Mouse (Mus musculus): Measurements from ENCODE around the gene Mmp20. TPM values are rescaled to one million over a fixed set of nuclear protein-coding genes. Genes with fewer than 3 reads are reported as not detected.

Mmp20 gene
- polyA plus RNA-seq, 1 experiment from 2014 or later, result not detected

GRCm38 (mm10) chr9:7604005-7604404, 24.0 kb upstream of the Mmp20 start:
- Histone ChIP-seq H3K4me3 (ENCODE audit: low read depth, low read length) (no peak overlapping the region), H3K36me3 (ENCODE audit: control insufficient read depth, insufficient read depth, low read length) (no peaks in the 10 kb centered on the region), H3K4me2 (replicated peaks; ENCODE audit: low read depth) (no peak overlapping the region), H3K4me1 (replicated peaks; ENCODE audit: control insufficient read depth, insufficient read depth) (no peaks in the 10 kb centered on the region), H3K9me3 (ENCODE audit: control insufficient read depth, low read length) (no peaks in the 10 kb centered on the region), H3K27me3 (ENCODE audit: control insufficient read depth, insufficient read depth, low read length) (no peaks in the 10 kb centered on the region), H3K9ac (ENCODE audit: low read length) (no peak overlapping the region), H3K27ac (replicated peaks) (no peak overlapping the region)
- WGBS, result 54% methylated on average over 6 of the region's 6 CpGs
- ATAC-seq (ENCODE audit: low FRiP score, low TSS enrichment), result no peak
- DNase-seq (ENCODE audit: low spot score), result no peak
- TF ChIP-seq CTCF (IDR thresholded peaks at IDR 0.05; ENCODE audit: low read depth) (no peak), EP300 (optimal IDR thresholded peaks at IDR 0.05) (no peak)

GRCm38 (mm10) chr9:7605638-7606037, 22.4 kb upstream of the Mmp20 start:
- no peak overlapping the region for H3K4me3 ChIP-seq (ENCODE audit: low read depth, low read length)
- H3K27ac ChIP-seq (replicated peaks), result no peak overlapping the region
- no peaks in the 10 kb centered on the region for H3K9me3 ChIP-seq (ENCODE audit: control insufficient read depth, low read length)
- no peak overlapping the region for H3K4me2 ChIP-seq (replicated peaks; ENCODE audit: low read depth)
- DNase-seq (ENCODE audit: low spot score), result no peak
- no peak for ATAC-seq (ENCODE audit: low FRiP score, low TSS enrichment)
- no peaks in the 10 kb centered on the region for H3K27me3 ChIP-seq (ENCODE audit: control insufficient read depth, insufficient read depth, low read length)
- H3K9ac ChIP-seq (ENCODE audit: low read length), result no peak overlapping the region
- 91% methylated on average over 12 of the region's 12 CpGs for WGBS
- TF ChIP-seq EP300 (optimal IDR thresholded peaks at IDR 0.05) (no peak), CTCF (IDR thresholded peaks at IDR 0.05; ENCODE audit: low read depth) (no peak)
- H3K4me1 ChIP-seq (replicated peaks; ENCODE audit: control insufficient read depth, insufficient read depth), result no peaks in the 10 kb centered on the region
- H3K36me3 ChIP-seq (ENCODE audit: control insufficient read depth, insufficient read depth, low read length), result no peaks in the 10 kb centered on the region

GRCm38 (mm10) chr9:7622582-7622981, 5.4 kb upstream of the Mmp20 start:
- H3K9ac ChIP-seq (ENCODE audit: low read length), result no peak overlapping the region
- no peak overlapping the region for H3K4me2 ChIP-seq (replicated peaks; ENCODE audit: low read depth)
- no peaks in the 10 kb centered on the region for H3K9me3 ChIP-seq (ENCODE audit: control insufficient read depth, low read length)
- TF ChIP-seq CTCF (IDR thresholded peaks at IDR 0.05; ENCODE audit: low read depth), result no peak
- no peak for TF ChIP-seq EP300 (optimal IDR thresholded peaks at IDR 0.05)
- WGBS, result 68% methylated on average over 3 of the region's 3 CpGs
- H3K36me3 ChIP-seq (ENCODE audit: control insufficient read depth, insufficient read depth, low read length), result no peaks in the 10 kb centered on the region
- DNase-seq (ENCODE audit: low spot score) (no peak), ATAC-seq (ENCODE audit: low FRiP score, low TSS enrichment) (no peak)
- no peaks in the 10 kb centered on the region for H3K4me1 ChIP-seq (replicated peaks; ENCODE audit: control insufficient read depth, insufficient read depth)
- no peak overlapping the region for H3K4me3 ChIP-seq (ENCODE audit: low read depth, low read length)
- H3K27me3 ChIP-seq (ENCODE audit: control insufficient read depth, insufficient read depth, low read length), result no peaks in the 10 kb centered on the region
- H3K27ac ChIP-seq (replicated peaks), result no peak overlapping the region

GRCm38 (mm10) chr9:7633936-7634335, 5.9 kb downstream of the Mmp20 start:
- Histone ChIP-seq H3K4me2 (replicated peaks; ENCODE audit: low read depth) (no peak overlapping the region), H3K4me1 (replicated peaks; ENCODE audit: control insufficient read depth, insufficient read depth) (no peaks in the 10 kb centered on the region), H3K9me3 (ENCODE audit: control insufficient read depth, low read length) (no peaks in the 10 kb centered on the region), H3K36me3 (ENCODE audit: control insufficient read depth, insufficient read depth, low read length) (no peaks in the 10 kb centered on the region), H3K27me3 (ENCODE audit: control insufficient read depth, insufficient read depth, low read length) (no peaks in the 10 kb centered on the region), H3K9ac (ENCODE audit: low read length) (no peak overlapping the region), H3K27ac (replicated peaks) (no peak overlapping the region), H3K4me3 (ENCODE audit: low read depth, low read length) (no peak overlapping the region)
- DNase-seq (ENCODE audit: low spot score) (no peak), ATAC-seq (ENCODE audit: low FRiP score, low TSS enrichment) (no peak)
- TF ChIP-seq CTCF (IDR thresholded peaks at IDR 0.05; ENCODE audit: low read depth) (no peak), EP300 (optimal IDR thresholded peaks at IDR 0.05) (no peak)
- WGBS, result 33% methylated on average over 5 of the region's 5 CpGs

- Histone ChIP-seq H3K4me1 (replicated peaks; ENCODE audit: control insufficient read depth, insufficient read depth) (no peaks in the 10 kb centered on the region), H3K27ac (replicated peaks) (no peak overlapping the region), H3K9me3 (ENCODE audit: control insufficient read depth, low read length) (no peaks in the 10 kb centered on the region), H3K27me3 (ENCODE audit: control insufficient read depth, insufficient read depth, low read length) (no peaks in the 10 kb centered on the region), H3K9ac (ENCODE audit: low read length) (no peak overlapping the region), H3K4me2 (replicated peaks; ENCODE audit: low read depth) (no peak overlapping the region), H3K4me3 (ENCODE audit: low read depth, low read length) (no peak overlapping the region), H3K36me3 (ENCODE audit: control insufficient read depth, insufficient read depth, low read length) (no peaks in the 10 kb centered on the region)
- ATAC-seq (ENCODE audit: low FRiP score, low TSS enrichment) (no peak), DNase-seq (ENCODE audit: low spot score) (no peak)
- TF ChIP-seq EP300 (optimal IDR thresholded peaks at IDR 0.05) (no peak), CTCF (IDR thresholded peaks at IDR 0.05; ENCODE audit: low read depth) (no peak)
- WGBS, result 86% methylated on average over 3 of the region's 3 CpGs
These were observed 19.9 kb downstream of the Mmp20 start for GRCm38 (mm10) chr9:7647901-7648300.

- no peak for ATAC-seq (ENCODE audit: low FRiP score, low TSS enrichment)
- no peak for DNase-seq (ENCODE audit: low spot score)
- Histone ChIP-seq H3K27ac (replicated peaks) (no peak overlapping the region), H3K4me3 (ENCODE audit: low read depth, low read length) (no peak overlapping the region), H3K27me3 (ENCODE audit: control insufficient read depth, insufficient read depth, low read length) (no peaks in the 10 kb centered on the region), H3K36me3 (ENCODE audit: control insufficient read depth, insufficient read depth, low read length) (no peaks in the 10 kb centered on the region), H3K4me1 (replicated peaks; ENCODE audit: control insufficient read depth, insufficient read depth) (no peaks in the 10 kb centered on the region), H3K4me2 (replicated peaks; ENCODE audit: low read depth) (no peak overlapping the region), H3K9me3 (ENCODE audit: control insufficient read depth, low read length) (no peaks in the 10 kb centered on the region), H3K9ac (ENCODE audit: low read length) (no peak overlapping the region)
- TF ChIP-seq EP300 (optimal IDR thresholded peaks at IDR 0.05) (no peak), CTCF (IDR thresholded peaks at IDR 0.05; ENCODE audit: low read depth) (no peak)
- 70% methylated on average over 5 of the region's 5 CpGs for WGBS
These were observed 22.6 kb downstream of the Mmp20 start for GRCm38 (mm10) chr9:7650397-7651180.
